Mouse (Mus musculus) E14TG2a.4 (cell line): Measurements from ENCODE around the gene Anp32a.

Experiments
- H3K27me3 ChIP-seq: 2 replicates; pipeline ENCODE4 v1.6.1; 2014; ENCODE audit warnings: low read length, control low read depth; ENCODE audit not compliant: insufficient read depth
- H3K36me3 ChIP-seq: 2 replicates; pipeline ENCODE4 v1.6.1; 2014; ENCODE audit warnings: low read length, control low read depth; ENCODE audit not compliant: insufficient read depth
- H3K4me1 ChIP-seq: replicated peaks from 2 replicates; pipeline ENCODE4 v1.6.1; 2014; ENCODE audit warnings: low read depth, low read length, control low read depth
- H3K4me3 ChIP-seq: replicated peaks from 2 replicates; pipeline ENCODE4 v1.5.1; 2014; ENCODE audit warnings: mild to moderate bottlenecking, low read length
- H3K9me3 ChIP-seq: 2 replicates; pipeline ENCODE4 v1.6.1; 2014; ENCODE audit warnings: low read length, control low read depth
- CTCF ChIP-seq: conservative IDR thresholded peaks from 2 replicates; pipeline ENCODE4 v1.5.1; 2014; ENCODE audit warnings: low read length
- NANOG ChIP-seq: IDR thresholded peaks from 2 replicates; pipeline ENCODE4 v1.6.1; 2014; ENCODE audit warnings: borderline replicate concordance, low read length, mixed read lengths
- POU5F1 ChIP-seq: IDR thresholded peaks from 2 replicates; pipeline ENCODE4 v1.6.1; 2014; ENCODE audit warnings: low read length, borderline replicate concordance

Anp32a gene

DNA sequence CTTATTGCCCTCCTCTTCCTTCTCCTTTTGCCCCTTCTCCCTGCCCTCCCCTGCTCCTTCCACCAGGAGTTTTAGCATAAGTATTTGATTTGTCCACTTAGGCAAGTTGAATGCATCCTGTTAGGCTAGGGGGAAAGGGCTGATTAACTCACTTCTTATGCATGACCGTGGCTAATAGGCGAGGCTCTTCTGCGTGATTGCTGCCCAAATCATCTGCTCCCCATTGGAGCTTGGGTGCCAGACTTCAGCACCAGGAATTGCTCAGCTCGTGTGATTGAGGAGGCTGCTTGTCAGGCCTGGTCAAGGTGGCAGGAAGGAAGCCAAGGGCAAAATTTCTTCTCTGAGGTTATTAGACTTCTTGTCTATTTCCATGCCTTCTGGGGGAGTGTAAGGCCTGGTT lies 19.8 kb downstream of the Anp32a start:
- TF ChIP-seq POU5F1 (no peak), NANOG (no peak; the same call in 1 of the 2 replicates), CTCF (no peak)
- Histone ChIP-seq H3K9me3 (no peaks in the 10 kb centered on the region), H3K27me3 (no peaks in the 10 kb centered on the region), H3K36me3 (peaks cover 83% of the 10 kb centered on the region), H3K4me3 (0 out of 2 replicates have a peak overlapping the region, but pooled peaks have one; percentile 3), H3K4me1 (peaks cover 97% of the 10 kb centered on the region)

DNA sequence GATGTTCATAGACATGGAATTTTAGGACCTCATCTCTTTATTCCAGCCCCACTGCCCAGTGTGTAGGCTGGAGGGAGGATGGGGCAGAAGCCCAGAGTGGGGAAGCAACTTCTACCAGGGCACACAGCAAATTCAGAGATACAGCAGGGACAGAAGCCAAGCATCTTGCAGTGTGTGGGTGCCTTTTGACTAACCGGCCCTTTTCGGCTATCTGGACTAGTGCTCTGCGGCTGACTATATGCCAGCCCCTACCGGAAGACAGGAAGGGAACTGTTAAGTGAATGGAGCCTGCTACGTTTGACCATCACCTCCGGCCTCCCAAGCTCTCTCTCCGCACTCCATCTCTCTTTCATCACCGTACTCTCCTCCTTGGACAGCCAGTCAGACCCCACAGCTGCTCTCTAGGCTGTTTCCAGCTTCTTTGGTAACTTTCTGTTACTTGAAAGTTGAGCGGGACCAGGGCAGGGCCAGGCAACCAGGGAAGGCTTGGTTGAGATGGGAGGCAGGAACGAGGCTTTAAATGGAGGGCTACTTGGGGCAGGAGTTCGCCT lies 21.8 kb downstream of the Anp32a start:
- H3K4me3 ChIP-seq: peak overlapping the region; percentile 60
- peaks cover 98% of the 10 kb centered on the region for H3K4me1 ChIP-seq
- H3K27me3 ChIP-seq: no peaks in the 10 kb centered on the region
- peaks cover 75% of the 10 kb centered on the region for H3K36me3 ChIP-seq
- H3K9me3 ChIP-seq: no peaks in the 10 kb centered on the region
- no peak for TF ChIP-seq NANOG
- TF ChIP-seq POU5F1: no peak
- TF ChIP-seq CTCF: no peak

DNA sequence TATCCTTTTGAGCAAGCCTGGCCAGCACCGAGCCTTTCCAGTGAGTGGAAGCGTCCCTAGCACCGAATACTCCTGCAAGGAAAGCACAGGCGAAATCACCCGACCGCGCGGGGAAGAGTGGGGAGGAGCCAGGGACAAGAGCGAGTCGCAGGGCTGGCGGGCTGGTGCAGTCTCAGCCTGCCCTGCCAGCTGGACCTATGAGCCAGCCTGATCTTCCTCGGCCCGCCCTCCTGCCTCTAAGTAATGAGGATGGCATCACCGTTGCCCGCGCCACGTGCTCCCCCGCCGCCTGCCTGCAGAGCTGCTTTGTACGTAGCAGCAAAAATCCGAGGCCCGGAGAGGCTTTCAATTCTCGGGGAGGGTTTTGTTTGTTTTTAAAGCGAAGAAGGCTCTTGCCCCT lies 22.5 kb downstream of the Anp32a start:
- H3K27me3 ChIP-seq: no peaks in the 10 kb centered on the region
- TF ChIP-seq NANOG (no peak), POU5F1 (no peak), CTCF (no peak)

DNA sequence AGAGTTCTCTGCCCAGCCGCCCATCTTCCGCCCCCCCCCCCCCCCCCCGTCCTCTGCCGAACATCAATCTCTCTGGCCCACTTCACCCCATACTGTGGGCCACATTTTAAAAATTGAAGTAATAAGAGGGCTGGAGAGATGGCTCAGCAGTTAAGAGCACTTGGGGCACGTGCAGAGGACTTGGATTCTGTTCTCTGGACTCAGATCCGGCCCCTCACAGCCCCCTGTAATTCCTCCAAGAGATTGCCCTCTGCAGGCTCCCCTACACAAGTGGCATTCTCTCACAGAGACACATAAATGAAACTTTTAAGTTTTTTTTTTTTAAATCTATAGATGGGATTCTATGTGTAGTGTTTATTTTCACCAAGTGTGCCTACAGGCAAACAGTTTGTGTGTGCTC lies 23.1 kb downstream of the Anp32a start:
- Histone ChIP-seq H3K27me3 (no peaks in the 10 kb centered on the region), H3K36me3 (peaks cover 74% of the 10 kb centered on the region), H3K4me1 (peaks cover 98% of the 10 kb centered on the region), H3K9me3 (no peaks in the 10 kb centered on the region), H3K4me3 (no peak overlapping the region)
- TF ChIP-seq NANOG (no peak), CTCF (no peak), POU5F1 (no peak)

More for the DNA sequence above, 22.5 kb downstream of the Anp32a start:
- Histone ChIP-seq H3K36me3 (peaks cover 74% of the 10 kb centered on the region), H3K9me3 (no peaks in the 10 kb centered on the region), H3K4me3 (peak overlapping the region; percentile 60), H3K4me1 (peaks cover 98% of the 10 kb centered on the region)

DNA sequence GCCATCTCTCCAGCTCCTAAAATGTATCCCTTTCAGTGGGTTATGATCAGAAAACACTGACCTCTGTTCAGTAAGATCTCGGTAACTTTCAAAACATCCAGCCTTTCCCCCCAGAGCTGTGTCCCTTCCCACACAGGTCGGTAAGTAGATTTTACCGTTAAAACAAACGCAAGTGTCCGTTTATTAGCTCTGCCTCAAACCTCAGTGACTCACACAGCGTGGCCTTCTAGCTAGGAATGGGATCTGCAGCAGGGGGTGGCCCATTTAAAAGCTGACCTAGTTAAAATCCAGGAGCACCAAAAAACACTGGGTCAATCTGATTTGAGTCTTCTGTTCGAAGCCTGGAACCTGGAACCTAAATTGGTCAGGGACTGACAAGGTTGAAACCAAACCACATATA lies 23.7 kb downstream of the Anp32a start:
- H3K4me3 ChIP-seq: no peak overlapping the region
- H3K4me1 ChIP-seq: peaks cover 98% of the 10 kb centered on the region
- H3K9me3 ChIP-seq: no peaks in the 10 kb centered on the region
- H3K27me3 ChIP-seq: no peaks in the 10 kb centered on the region
- H3K36me3 ChIP-seq: peaks cover 72% of the 10 kb centered on the region
- TF ChIP-seq NANOG (no peak), POU5F1 (no peak), CTCF (no peak)

DNA sequence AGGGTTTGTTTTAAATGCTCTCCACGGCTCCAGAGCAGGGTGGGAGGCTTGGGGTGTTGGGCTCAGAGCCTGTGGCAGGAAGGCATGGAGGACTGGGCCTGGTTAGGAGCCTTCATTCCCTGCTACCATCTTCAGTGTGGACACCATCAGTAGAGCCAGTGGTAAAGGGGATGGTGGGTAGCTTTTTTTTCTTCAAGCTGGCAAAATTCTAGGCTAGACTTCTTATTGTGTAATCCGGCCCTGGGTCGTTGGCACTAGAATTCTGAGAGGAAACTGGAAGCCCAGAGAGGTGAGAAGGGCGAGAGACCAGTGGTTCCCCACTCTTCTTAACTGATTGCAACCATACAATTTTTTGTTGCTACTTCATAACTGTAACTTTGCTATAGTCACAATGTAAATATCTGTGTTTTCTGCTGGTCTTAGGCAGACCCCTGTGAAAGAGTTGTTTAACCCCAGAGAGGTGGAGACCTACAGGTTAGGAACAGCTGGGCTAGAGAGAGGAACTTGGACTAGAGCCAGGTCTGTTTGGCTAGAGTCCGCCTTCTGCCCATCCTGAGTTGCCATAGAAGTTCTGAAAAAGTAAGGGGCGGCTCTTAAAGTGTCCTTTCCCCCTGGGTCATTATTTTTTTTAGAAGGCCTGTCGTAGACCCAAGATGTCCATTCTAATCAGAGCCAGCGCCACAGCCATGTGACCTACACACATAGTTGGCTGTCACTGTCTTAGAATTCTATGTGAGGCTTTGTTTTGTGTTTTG lies 24.4 kb downstream of the Anp32a start:
- no peaks in the 10 kb centered on the region for H3K9me3 ChIP-seq
- peaks cover 67% of the 10 kb centered on the region for H3K36me3 ChIP-seq
- H3K27me3 ChIP-seq: no peaks in the 10 kb centered on the region
- H3K4me3 ChIP-seq: no peak overlapping the region
- peaks cover 98% of the 10 kb centered on the region for H3K4me1 ChIP-seq
- TF ChIP-seq POU5F1 (no peak), NANOG (no peak), CTCF (no peak)

DNA sequence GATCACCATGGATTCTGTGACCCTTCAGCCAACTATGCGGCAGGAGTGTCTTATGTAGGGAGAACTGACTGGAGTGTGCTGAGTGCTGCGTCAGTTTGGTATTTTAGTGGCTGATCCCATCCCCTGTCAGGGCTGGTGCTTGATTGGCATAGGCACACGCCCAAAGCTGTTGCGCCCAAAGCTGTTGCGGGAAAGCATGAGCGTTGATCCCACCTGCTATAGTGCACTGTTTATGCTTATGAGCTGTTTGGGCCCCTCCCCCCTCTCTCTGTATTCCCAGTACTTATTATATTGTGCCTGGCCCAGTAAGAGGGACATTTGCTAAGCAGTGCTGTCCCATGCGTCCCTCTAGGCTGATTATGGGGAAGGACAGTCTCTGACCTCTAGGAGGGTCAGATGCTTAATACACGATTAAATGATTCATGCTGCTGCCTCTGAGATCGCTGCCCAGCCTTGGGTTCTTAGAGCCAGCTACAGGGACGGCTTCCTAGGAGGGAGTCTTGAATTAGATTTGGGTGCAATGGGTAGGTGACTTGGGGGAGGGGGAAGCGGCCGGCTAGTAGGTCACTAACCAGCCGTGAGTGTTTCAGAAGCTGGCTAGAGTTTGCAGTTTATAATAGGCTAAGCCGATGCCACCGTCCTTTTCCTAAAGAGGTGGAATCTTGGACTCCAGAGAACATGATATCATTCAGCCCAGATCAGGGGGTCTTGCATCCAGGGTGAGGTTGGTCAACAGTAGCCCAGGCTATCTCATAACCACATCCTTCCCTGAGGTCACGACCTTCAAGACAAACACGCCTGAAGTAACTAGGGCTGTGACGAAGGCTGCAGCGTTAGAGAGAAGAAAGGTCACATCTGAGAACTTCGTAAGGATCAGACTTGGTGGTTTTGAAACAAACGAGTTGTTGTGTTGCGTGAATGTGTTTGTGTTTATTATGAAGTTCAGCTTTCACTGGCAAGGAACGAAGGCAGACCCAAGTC lies 25.7 kb downstream of the Anp32a start:
- Histone ChIP-seq H3K27me3 (no peaks in the 10 kb centered on the region), H3K36me3 (peaks cover 63% of the 10 kb centered on the region), H3K4me1 (peaks cover 97% of the 10 kb centered on the region), H3K9me3 (no peaks in the 10 kb centered on the region), H3K4me3 (peak overlapping the region; percentile 59)
- TF ChIP-seq POU5F1 (no peak), NANOG (no peak), CTCF (no peak)

DNA sequence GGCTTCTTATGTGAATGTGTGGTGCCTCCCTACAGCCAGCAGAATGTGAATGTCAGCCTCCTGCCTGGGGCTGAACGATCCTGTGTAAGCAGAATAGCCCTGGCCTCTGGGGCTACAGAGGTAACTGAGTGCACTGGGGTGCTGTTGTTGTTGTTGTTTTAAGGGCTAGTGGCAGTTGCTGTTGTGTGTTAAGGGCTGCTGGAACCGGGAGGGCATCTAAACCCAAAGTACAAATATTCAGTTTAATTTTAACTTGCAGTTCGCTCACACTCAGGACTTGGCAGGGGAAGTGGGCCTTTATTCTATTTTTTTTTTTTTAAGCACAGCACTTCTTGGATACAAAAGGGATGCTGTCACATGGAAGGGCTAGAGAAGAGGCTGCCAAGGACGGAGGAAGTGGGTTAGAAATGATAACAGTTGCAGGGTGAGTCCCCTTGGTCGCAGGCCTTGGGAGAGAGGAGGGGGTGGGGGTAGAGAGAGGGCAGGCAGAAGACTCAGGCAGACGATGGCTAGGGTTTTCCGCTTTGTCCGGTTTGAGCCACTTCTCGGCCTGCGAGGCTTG lies 26.5 kb downstream of the Anp32a start:
- Histone ChIP-seq H3K27me3 (no peaks in the 10 kb centered on the region), H3K9me3 (no peaks in the 10 kb centered on the region), H3K36me3 (peaks cover 63% of the 10 kb centered on the region), H3K4me3 (peak overlapping the region; percentile 59), H3K4me1 (peaks cover 97% of the 10 kb centered on the region)
- TF ChIP-seq CTCF (no peak), POU5F1 (no peak), NANOG (no peak)
